Mouse (Mus musculus) central nervous system, embryonic 14 days (tissue): Measurements from ENCODE around the gene Olfr202. TPM values are rescaled to one million over a fixed set of nuclear protein-coding genes. Genes with fewer than 3 reads are reported as not detected.

Source experiments
- polyA plus RNA-seq: library from polyadenylated mRNA; depleted of rRNA; stranded (reverse); fragments of >200 nt; gene quantifications from 2 replicates; pipeline ENCODE4 v1.2.3, GENCODE M21; 2012; rRNA removed

Olfr202 gene
- not detected in 2 replicates for polyA plus RNA-seq

GRCm38 (mm10) chr16:59286693-59287092 is at the start of gene Olfr202:
TSS of gene Olfr202 (minus strand) at chr16:59286793.

GRCm38 (mm10) chr16:59331038-59331437 is 44.4 kb upstream of the Olfr202 start, which contains the start of gene Olfr205:
TSS of gene Olfr205 (minus strand) at chr16:59331138.

GRCm38 (mm10) chr16:59318148-59318547 is 31.6 kb upstream of the Olfr202 start, which contains the start of gene Olfr204:
TSS of gene Olfr204 (minus strand) at chr16:59318248.

GRCm38 (mm10) chr16:59298581-59298980 is 12.0 kb upstream of the Olfr202 start, which contains the start of gene Olfr203:
TSS of gene Olfr203 (plus strand) at chr16:59298881.

GRCm38 (mm10) chr16:59272532-59272931 is 14.1 kb downstream of the Olfr202 start, which contains the start of gene Olfr201:
TSS of gene Olfr201 (minus strand) at chr16:59272632.

Other genes starting within 250 kb of the Olfr202 start
- not detected in 2 replicates for gene Olfr187, start 247.0 kb downstream of the Olfr202 start, polyA plus RNA-seq
- not detected in 2 replicates for gene Olfr190, start 208.8 kb downstream of the Olfr202 start, polyA plus RNA-seq
- gene Olfr191, start 197.0 kb downstream of the Olfr202 start, polyA plus RNA-seq: not detected in 2 replicates
- not detected in 2 replicates for gene Olfr193, start 174.9 kb downstream of the Olfr202 start, polyA plus RNA-seq
- gene Olfr194, start 165.7 kb downstream of the Olfr202 start, polyA plus RNA-seq: not detected in 2 replicates
- not detected in 2 replicates for gene Olfr195, start 139.7 kb downstream of the Olfr202 start, polyA plus RNA-seq
- not detected in 2 replicates for gene Olfr196, start 116.3 kb downstream of the Olfr202 start, polyA plus RNA-seq
- gene Olfr198, start 83.3 kb downstream of the Olfr202 start, polyA plus RNA-seq: not detected in 2 replicates
- gene Olfr199, start 67.0 kb downstream of the Olfr202 start, polyA plus RNA-seq: not detected in 2 replicates
- gene Olfr201, start 14.2 kb downstream of the Olfr202 start, polyA plus RNA-seq: not detected in 2 replicates
- gene Olfr203, start 12.1 kb upstream of the Olfr202 start, polyA plus RNA-seq: not detected in 2 replicates
- gene Olfr204, start 31.5 kb upstream of the Olfr202 start, polyA plus RNA-seq: not detected in 2 replicates
- gene Olfr205, start 44.3 kb upstream of the Olfr202 start, polyA plus RNA-seq: not detected in 2 replicates
- not detected in 2 replicates for gene Olfr206, start 62.5 kb upstream of the Olfr202 start, polyA plus RNA-seq
- not detected in 2 replicates for gene Olfr209, start 77.2 kb upstream of the Olfr202 start, polyA plus RNA-seq
- 0.09 and 0.10 TPM in 2 replicates for gene Gabrr3, start 120.5 kb upstream of the Olfr202 start, polyA plus RNA-seq
- gene Riox2, start 185.0 kb upstream of the Olfr202 start, polyA plus RNA-seq: 7.8 and 9.7 TPM in 2 replicates